Mouse (Mus musculus) left cerebral cortex, postnatal 10 days (tissue): ENCODE data around the gene Zc3h18. TPM values are rescaled to one million over a fixed set of nuclear protein-coding genes. Genes with fewer than 3 reads are reported as not detected.

Experiments
- DNase-seq, 2 experiments: peaks; one replicate each; pipeline ENCODE4 v3.0.0; 2021 to 2022; ENCODE audit warnings: low spot score in 2 of 2, mixed read lengths in 1 of 2; ENCODE audit errors: extremely low spot score in 1 of 2
- intact Hi-C: fragments of 180-260 bp; cut with DNase I; formaldehyde crosslinking; loops from one replicate; pipeline ENCODE4 v1.15.1; 2025
- total RNA-seq, 2 experiments: library from RNA; stranded (reverse); gene quantifications; 2 replicates each; pipeline ENCODE4 v1.2.3; 2021

The Zc3h18 gene
- total RNA-seq = 10 to 100 TPM; 32.6 to 33.4 TPM

GRCm38 (mm10) chr8:122376365-122377231 is at the start of gene Zc3h18:
Gene Zc3h18 (plus strand): TSS chr8:122376609.
- intact Hi-C loops = no loop called here
- peak; percentile 99 to 100 for DNase-seq

GRCm38 (mm10) chr8:122329072-122329471 is 47.3 kb upstream of the Zc3h18 start:
- DNase-seq = no peak
- intact Hi-C loops = no loop called here

- DNase-seq = no peak
- intact Hi-C loops = loop anchor here (5.0 kb wide), 1 partner anchor 347 kb away; no protein-coding TSS in a partner anchor
These were observed 46.7 kb upstream of the Zc3h18 start for GRCm38 (mm10) chr8:122329553-122330239.

GRCm38 (mm10) chr8:122330446-122331133 is 45.8 kb upstream of the Zc3h18 start:
- DNase-seq = no peak
- intact Hi-C loops = loop anchor here (5.0 kb wide), 1 partner anchor 348 kb away; no protein-coding TSS in a partner anchor

GRCm38 (mm10) chr8:122331134-122331523 is 45.3 kb upstream of the Zc3h18 start:
- DNase-seq = peak in 1 of 2 experiments; percentile 89
- intact Hi-C loops = loop anchor here (5.0 kb wide), 1 partner anchor 349 kb away; no protein-coding TSS in a partner anchor

GRCm38 (mm10) chr8:122332753-122333506 is 43.5 kb upstream of the Zc3h18 start:
- intact Hi-C loops = loop anchor here (1.0 to 5.0 kb wide), 2 partner anchors 60 to 351 kb away; no protein-coding TSS in a partner anchor

GRCm38 (mm10) chr8:122333531-122333930 is 42.9 kb upstream of the Zc3h18 start:
- no peak for DNase-seq
- intact Hi-C loops = loop anchor here (1.0 to 5.0 kb wide), 2 partner anchors 60 to 351 kb away; no protein-coding TSS in a partner anchor

More at GRCm38 (mm10) chr8:122332753-122333506, 43.5 kb upstream of the Zc3h18 start:
- peak; percentile 69 to 79 for DNase-seq

- intact Hi-C loops = loop anchor here (5.0 kb wide), 2 partner anchors 37 to 353 kb away; no protein-coding TSS in a partner anchor
- no peak for DNase-seq
These were observed 41.5 kb upstream of the Zc3h18 start for GRCm38 (mm10) chr8:122334791-122335490.

GRCm38 (mm10) chr8:122335638-122336250 is 40.7 kb upstream of the Zc3h18 start:
- no peak for DNase-seq
- intact Hi-C loops = loop anchor here (5.0 kb wide), 1 partner anchor 37 kb away; no protein-coding TSS in a partner anchor

- peak in 1 of 2 experiments; percentile 61 for DNase-seq
- intact Hi-C loops = loop anchor here (5.0 kb wide), 1 partner anchor 36 kb away; no protein-coding TSS in a partner anchor
These were observed 40.0 kb upstream of the Zc3h18 start for GRCm38 (mm10) chr8:122336251-122336910.

- DNase-seq = no peak
- intact Hi-C loops = loop anchor here (5.0 kb wide), 1 partner anchor 33 kb away; no protein-coding TSS in a partner anchor
These were observed 37.6 kb upstream of the Zc3h18 start for GRCm38 (mm10) chr8:122338852-122339251.

- intact Hi-C loops = no loop called here
These were observed 35.6 kb upstream of the Zc3h18 start for GRCm38 (mm10) chr8:122340761-122341160.

GRCm38 (mm10) chr8:122341790-122342189 is 34.6 kb upstream of the Zc3h18 start:
- intact Hi-C loops = no loop called here
- no peak for DNase-seq

More at GRCm38 (mm10) chr8:122340761-122341160, 35.6 kb upstream of the Zc3h18 start:
- no peak for DNase-seq

- no peak for DNase-seq
- intact Hi-C loops = no loop called here
These were observed 34.0 kb upstream of the Zc3h18 start for GRCm38 (mm10) chr8:122342362-122342761.

GRCm38 (mm10) chr8:122342806-122343209 is 33.6 kb upstream of the Zc3h18 start:
- intact Hi-C loops = no loop called here
- peak in 1 of 2 experiments; percentile 64 for DNase-seq

GRCm38 (mm10) chr8:122343341-122343740 is 33.1 kb upstream of the Zc3h18 start:
- intact Hi-C loops = no loop called here
- no peak for DNase-seq
